Mouse (Mus musculus) spleen, adult 12 weeks (tissue): ENCODE data around the gene Gfod1.

Experiments
- DNase-seq: peaks from one replicate; pipeline ENCODE4 v3.0.0; 2022; ENCODE audit warnings: low spot score

Gene Gfod1

GRCm38 (mm10) chr13:43157370-43157769 is 146.6 kb downstream of the Gfod1 start:
- no peak for DNase-seq

GRCm38 (mm10) chr13:43152005-43152520 is 151.9 kb downstream of the Gfod1 start:
- DNase-seq, result no peak

GRCm38 (mm10) chr13:43149661-43150060 is 154.3 kb downstream of the Gfod1 start:
- no peak for DNase-seq

GRCm38 (mm10) chr13:43148692-43149091 is 155.3 kb downstream of the Gfod1 start:
- no peak for DNase-seq

GRCm38 (mm10) chr13:43146515-43147258 is 157.3 kb downstream of the Gfod1 start:
- DNase-seq, result no peak
